Mouse (Mus musculus): ENCODE measurements around the gene Nceh1.

DNA sequence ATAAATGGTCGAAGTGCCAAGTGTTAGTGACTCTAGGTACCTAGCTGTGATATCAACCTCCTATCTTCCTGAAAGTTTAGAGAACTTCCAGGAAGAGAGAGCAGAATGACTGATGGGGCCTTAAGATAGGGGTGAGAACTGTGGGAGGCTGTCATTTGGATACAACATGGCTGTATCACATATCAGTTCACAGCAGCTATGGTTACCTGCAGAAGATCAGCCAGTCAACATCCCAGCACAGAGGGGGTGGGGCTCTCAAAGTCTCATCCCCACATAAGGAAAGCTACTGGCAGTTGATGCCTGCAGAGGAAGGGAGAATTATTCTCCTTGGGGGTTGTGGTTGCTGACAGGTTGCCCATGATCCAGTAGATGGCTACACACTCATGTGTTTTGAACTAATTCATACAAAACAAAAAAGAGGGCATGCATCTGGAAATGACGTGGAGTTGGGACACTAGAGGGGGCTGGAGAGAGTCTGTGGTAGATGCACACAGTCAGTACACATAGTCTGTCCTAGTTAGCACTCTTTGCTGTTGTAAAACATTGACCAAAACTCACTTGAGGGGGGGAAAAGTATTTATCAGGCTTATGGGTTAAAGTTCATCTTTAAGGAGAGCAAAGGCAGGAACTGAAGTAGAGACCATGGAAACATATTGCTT, 131.9 kb downstream of the Nceh1 start:
- TF ChIP-seq CTCF (IDR thresholded peaks at IDR 0.05; ENCODE audit: insufficient read depth, low read length) = no peak
- no peak for TF ChIP-seq POLR2A (IDR thresholded peaks at IDR 0.05; ENCODE audit: borderline replicate concordance, extremely low read depth, low read depth, low read length)

Data from lung, adult 2 months (tissue).